Mouse (Mus musculus): ENCODE results near the gene 2410015M20Rik. TPM values are rescaled to one million over a fixed set of nuclear protein-coding genes. Genes with fewer than 3 reads are reported as not detected.
"Not testable (repeated sequence)": the region's sequence is repeated elsewhere in the genome, so short reads cannot be mapped to it uniquely, and the experiment has no call there.

The 2410015M20Rik gene
- 100 to 1,000 TPM; 137 to 175 TPM for total RNA-seq (2021)
- long read RNA-seq, transcript 2410015M20Rik-201 (4 exons, 755 nt) = major isoform, 145 of 156 reads
- long read RNA-seq, partial matches to known transcripts = 7 of 156 reads
- long read RNA-seq, other reads (novel, unspliced or antisense) = 4 of 156 reads

DNA sequence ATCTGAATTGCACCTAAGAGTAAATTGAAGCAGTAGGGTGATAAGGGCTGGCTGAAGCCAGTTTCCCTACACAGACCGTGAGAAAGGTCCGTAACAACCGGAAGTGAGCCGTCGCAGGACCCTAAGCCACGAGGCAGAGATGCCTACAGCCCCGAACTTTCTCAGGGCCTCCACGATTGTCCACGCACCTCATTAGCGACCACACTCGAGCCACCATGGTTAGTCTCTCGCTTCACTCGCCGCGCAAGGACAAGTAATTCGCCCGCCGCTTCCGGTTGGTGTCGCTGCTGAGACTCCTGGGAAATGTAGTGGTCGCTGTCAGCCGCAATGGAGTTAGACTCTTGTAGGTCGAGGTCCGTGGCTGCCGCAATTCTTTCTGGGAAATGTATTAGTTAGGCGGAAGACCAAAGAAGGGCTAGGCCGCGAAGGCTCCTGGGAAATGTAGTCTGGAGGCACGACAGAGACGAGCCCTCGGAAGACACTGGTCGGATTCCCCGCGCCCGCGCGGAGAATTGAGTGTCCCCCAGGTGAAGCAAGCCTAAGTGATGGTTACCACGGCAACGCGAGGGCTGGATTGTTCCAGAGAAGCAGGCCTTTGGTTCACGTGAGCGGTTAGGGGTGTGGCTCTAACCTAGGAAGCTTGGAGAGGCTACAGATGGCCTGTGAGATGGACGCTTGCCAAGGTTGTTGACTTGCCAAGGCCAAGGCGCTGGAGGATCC is at the start of gene 2410015M20Rik:
2410015M20Rik (minus strand) TSS at position 320 of the 720 bp plus-strand sequence.
- peak; percentile 94 to 96 for DNase-seq (ENCODE audit: low spot score in 2 of 2)

- no peak for DNase-seq (ENCODE audit: low spot score in 2 of 2)
Observed at GRCm38 (mm10) chr17:56656171-56656570, 46.6 kb upstream of the 2410015M20Rik start.

GRCm38 (mm10) chr17:56655311-56655710 is 45.7 kb upstream of the 2410015M20Rik start:
- no peak for DNase-seq (ENCODE audit: low spot score in 2 of 2)

- no peak for DNase-seq (ENCODE audit: low spot score in 2 of 2)
Observed at GRCm38 (mm10) chr17:56654771-56655170, 45.2 kb upstream of the 2410015M20Rik start.

DNA sequence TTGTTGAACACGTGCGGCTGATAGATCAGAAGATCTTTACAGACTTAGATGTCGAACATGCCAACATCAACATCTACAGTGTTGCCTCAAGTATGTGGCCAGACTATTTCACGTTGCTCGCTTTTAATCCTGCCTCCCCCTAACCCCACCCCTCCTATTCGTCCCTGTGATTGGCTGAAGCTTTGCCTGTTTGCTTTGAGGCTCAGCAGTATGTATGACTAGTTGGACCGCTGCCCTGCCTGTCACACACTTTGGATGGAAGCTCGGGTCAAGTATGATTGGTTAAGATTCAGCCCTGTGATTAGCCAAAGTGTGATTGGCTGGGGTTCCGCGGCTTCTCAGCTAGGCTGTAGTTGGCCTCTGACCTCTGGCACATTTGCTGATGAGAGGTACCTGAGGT is 42.2 kb upstream of the 2410015M20Rik start:
- DNase-seq (ENCODE audit: low spot score in 2 of 2) = no peak

GRCm38 (mm10) chr17:56647546-56647945 is 38.0 kb upstream of the 2410015M20Rik start:
- DNase-seq (ENCODE audit: low spot score in 2 of 2) = no peak

DNA sequence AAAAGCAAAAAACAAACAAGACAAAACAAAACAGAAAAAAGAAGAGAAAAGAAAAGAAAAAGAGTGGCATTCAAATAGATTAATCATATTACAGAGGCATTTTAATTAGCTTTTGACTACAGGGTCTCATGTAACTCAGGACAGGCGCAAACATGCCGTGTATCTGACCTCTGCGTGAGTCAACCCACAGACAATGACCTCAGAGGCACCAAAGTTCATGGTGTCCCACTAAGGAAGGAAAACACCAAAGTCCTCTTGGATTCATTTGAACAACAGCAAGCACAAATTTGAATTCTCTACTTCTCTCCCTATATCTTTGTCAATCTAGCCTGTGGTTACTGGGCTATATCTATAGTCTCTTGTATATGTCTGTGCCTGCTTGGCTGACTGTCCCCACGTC is 33.7 kb upstream of the 2410015M20Rik start:
- DNase-seq (ENCODE audit: low spot score in 2 of 2) = no peak

DNA sequence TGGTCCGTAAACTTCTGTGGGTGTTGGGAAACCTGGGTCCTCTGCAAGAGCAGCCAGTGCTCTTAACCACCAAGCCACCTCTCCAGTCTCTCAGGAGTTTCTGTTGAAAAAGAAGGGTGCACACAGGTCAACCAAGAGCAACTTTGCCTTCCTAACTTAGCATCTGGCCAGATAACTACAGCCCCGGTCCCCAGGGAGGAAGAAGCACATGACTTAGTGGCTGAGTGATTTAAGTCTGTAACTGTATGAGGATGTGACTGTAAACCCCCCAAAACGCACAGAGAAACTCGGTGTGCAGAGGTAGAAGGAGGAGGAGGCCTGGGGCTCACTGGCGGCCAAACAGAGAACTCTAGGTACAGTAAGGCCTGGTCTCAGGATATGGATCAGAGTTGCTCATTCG is 24.5 kb upstream of the 2410015M20Rik start:
- no peak for DNase-seq (ENCODE audit: low spot score in 2 of 2)

DNA sequence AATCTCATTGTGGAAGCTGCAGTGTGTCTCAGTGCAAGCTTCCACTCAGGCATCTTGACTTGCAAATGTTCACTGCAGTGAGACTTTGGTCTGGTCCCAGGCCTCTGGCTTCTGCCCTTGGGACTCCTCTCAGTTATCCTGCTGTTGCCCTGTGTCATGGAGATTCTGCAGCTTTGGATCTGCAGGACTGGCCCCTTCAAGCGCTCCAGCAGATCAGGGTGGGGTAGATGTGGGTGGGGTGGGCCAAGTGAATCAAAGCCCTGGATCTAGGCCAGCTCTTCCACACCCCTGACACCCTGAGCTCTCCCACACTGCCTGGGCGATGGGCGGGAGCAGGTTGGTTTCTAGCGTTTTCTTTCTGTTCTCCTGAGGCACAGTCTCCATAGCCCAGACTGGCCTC is 22.2 kb upstream of the 2410015M20Rik start:
- no peak for DNase-seq (ENCODE audit: low spot score in 2 of 2)

DNA sequence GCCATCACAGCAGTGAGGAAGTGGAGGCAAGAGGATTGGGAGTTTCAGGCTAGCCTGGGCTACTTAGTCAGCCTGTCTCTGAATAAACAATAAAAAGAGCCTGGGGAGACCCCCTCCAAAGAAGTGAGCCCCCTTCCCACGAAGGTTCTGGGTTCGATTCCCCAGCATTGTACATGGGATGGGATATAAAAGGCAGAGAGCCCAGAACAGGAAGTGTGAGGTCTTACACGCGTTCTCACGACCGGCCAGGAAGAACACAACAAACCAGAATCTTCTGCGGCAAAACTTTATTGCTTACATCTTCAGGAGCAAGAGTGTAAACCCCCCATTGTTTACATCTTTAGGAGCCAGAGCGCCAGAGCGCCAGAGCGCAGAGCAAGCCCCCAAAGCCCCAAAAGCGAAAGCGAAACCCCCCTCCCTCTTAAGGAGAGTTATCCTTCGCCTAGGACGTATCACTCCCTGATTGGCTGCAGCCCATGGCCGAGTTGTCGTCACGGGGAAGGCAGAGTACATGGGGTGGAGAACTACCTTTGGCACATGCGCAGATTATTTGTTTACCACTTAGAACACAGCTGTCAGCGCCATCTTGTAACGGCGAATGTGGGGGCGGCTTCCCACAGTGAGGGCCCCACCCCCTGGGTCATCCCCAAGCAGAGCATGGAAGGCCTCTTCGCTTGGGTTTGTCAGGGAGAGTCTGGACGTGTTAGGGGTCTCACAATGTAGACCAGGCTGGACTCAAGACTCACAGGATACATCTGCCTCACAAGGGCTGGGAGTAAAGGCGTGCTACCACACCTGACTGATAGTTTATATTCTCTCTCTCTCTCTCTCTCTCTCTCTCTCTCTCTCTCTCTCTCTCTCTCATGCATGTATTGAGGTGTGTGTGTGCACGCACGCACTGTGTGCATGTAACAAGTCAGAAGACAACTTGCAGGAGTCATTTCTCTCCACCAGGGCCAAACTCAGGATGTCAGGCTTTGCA is 20.5 kb upstream of the 2410015M20Rik start:
- not testable (repeated sequence) for DNase-seq (ENCODE audit: low spot score in 2 of 2)

- DNase-seq (ENCODE audit: low spot score in 2 of 2) = no peak
Observed at GRCm38 (mm10) chr17:56627530-56628277, 18.1 kb upstream of the 2410015M20Rik start, which contains the start of gene Catsperd. Catsperd (plus strand) TSS chr17:56628143.

DNA sequence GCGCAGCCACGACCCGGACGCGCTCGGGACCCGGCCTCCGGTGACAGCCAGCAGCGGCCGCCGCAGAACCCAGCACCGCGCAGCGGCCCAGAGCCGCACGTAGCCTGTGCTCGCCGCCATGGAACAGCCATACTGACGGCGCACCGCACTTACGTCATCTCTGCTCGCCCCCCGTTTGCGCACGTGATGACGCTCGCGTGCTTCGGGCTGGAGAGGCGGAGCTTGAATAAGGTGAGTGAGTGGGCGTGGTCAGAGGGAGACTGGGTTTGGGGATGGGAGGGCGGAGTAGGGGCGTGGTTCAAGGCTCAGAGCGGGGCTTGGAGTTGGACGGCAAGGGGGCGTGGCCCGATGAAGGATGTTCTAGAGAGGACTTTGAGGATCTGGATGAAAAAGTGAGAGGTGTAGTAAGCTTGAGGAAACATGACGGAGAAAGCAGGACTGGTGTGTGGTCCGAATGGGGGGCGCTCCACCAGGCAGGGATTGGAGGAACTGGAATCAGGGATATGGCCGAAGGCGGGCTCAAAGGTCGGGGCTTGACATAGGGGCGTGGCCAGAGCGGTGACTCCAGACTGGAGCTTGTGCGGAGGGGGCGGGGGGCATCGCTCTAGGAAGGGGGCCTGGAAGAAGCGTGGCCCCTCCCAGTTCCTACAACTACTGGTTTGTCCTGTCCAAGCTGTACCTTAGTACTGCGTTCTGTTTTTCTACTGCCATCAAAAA is 17.3 kb upstream of the 2410015M20Rik start, which contains the start of gene Lonp1:
Lonp1 (minus strand) TSS at position 134 of the 717 bp plus-strand sequence.
- DNase-seq (ENCODE audit: low spot score in 2 of 2) = peak; percentile 95

- DNase-seq (ENCODE audit: low spot score in 2 of 2) = no peak
Observed at GRCm38 (mm10) chr17:56626260-56626659, 16.7 kb upstream of the 2410015M20Rik start.

DNA sequence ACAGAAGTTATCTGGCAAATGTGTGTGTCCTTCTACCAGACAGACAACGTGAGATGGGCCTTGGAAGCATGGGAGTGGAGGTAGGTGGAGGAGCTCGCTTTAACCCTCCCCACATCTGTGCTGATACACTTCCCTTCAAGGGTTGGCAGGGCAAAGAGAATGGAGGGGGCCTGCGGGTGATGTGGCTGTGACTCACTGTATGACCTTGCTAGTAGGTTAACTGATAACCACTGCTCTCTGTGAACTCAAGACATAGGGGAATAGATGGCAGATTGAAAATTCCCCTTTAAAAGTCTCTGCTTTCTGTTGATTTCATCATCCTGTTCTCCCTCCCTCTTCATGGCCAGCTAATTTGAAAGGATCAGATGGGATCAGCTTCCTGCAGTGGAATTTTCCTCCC is 15.9 kb upstream of the 2410015M20Rik start:
- no peak for DNase-seq (ENCODE audit: low spot score in 2 of 2)

DNA sequence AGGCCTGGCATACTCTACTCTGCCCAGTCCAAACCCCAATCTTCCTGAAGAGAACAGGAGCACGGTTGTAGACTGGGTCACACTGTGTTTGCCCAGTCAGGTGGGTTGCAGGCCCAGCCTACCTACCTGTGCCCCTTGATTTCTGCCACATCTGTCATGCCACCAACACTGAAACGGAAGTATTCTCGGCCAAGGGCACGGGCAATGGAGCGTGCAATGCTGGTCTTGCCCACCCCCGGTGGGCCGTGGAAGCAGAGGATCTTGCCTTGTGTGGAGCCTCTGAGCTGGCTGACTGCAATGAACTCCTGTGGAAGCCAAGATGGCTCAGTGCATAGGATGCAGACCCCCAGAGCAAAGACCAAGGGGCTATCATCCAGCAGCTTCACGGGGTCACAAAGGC is 8.1 kb upstream of the 2410015M20Rik start:
- DNase-seq (ENCODE audit: low spot score in 2 of 2) = no peak

DNA sequence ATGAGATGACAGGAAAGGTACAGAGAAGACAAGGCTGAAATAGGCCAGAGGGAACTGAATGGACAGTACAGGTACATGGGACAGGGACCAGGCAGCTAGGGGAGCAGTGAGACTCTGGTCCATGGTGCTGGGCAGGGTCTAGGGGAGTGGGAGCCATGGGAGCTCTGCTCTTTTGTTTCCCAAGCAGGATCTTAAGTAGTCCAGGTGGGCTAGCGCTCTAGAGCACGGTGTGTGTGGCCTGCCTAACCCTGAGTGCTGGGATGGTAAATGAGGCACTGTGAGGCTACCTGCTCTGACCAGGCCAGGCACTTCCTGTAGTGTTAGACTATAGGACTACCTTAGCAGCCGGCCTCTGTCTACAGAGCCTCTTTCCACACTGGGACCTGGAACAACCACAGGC is 7.2 kb upstream of the 2410015M20Rik start:
- no peak for DNase-seq (ENCODE audit: low spot score in 2 of 2)

- DNase-seq (ENCODE audit: low spot score in 2 of 2) = no peak
Observed at GRCm38 (mm10) chr17:56615792-56616191, 6.2 kb upstream of the 2410015M20Rik start.

DNA sequence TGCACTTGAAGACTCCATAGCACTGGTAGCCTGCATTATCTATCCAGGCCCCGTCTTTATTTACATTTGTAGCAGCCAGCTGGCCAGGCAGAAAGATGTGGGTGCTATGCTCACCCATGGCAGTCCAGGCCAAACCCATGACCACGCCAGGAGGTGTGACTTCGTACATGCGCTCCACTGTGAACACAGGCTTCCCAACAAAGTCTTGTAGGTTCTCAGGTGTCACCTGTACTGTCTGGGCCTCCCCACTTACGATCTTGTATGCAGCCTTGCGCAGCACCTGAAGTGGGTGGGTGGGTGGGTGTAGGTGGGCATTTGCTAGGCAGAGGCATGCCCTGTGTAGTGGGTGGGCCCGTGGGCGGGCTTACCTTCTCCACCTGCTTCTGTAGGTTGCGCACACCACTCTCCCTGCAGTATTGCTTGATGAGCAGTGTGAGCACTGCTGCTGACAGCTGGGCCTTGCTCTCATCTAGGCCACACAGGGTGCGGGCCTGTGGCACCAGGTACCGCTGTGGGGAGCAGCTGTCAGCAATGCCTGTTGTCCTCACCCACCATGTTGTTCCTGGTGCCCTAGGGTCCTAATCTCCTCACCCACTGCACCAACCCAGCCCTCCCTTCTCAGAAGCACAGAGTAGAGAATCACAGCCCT is 5.7 kb upstream of the 2410015M20Rik start:
- no peak for DNase-seq (ENCODE audit: low spot score in 2 of 2)

DNA sequence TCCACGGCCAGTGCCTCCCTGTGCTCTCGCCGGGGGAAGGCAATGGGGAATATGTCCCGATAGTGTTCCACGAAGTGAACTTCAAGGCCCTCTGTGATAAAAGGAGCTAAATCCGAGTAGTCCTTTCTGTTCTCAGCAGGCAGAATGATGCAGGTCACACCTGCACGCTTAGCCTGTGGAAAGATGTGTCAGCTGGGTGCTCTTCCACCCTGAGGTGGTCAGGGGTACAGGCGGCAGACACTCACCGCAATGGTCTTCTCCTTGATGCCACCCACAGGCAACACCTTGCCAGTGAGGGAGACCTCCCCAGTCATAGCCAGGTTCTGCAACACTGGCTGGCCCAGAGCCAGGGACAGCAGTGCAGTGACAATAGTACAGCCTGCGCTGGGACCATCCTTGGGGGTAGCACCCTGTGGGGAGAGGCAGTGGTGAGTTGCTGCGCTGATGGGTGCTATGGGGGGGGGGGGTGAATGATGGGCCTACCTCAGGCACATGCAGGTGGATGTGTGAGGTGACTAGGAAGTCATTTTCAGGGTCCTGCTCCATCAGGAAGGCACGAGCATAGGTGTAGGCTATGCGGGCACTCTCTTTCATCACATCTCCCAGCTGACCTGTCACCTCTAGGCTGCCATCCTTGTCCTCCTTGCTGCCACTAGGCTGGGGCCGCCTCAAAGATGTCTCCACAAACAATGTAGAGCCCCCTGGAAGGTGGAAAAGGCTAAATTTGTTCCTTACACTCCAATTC is 5.0 kb upstream of the 2410015M20Rik start:
- no peak for DNase-seq (ENCODE audit: low spot score in 2 of 2)
